Mouse (Mus musculus): ENCODE results near the gene Gng3.
A peak's percentile ranks its signal among the peaks of the same experiment; 100 is the strongest.
"Not testable (repeated sequence)": the region's sequence is repeated elsewhere in the genome, so short reads cannot be mapped to it uniquely, and the experiment has no call there.

Gng3 gene

DNA sequence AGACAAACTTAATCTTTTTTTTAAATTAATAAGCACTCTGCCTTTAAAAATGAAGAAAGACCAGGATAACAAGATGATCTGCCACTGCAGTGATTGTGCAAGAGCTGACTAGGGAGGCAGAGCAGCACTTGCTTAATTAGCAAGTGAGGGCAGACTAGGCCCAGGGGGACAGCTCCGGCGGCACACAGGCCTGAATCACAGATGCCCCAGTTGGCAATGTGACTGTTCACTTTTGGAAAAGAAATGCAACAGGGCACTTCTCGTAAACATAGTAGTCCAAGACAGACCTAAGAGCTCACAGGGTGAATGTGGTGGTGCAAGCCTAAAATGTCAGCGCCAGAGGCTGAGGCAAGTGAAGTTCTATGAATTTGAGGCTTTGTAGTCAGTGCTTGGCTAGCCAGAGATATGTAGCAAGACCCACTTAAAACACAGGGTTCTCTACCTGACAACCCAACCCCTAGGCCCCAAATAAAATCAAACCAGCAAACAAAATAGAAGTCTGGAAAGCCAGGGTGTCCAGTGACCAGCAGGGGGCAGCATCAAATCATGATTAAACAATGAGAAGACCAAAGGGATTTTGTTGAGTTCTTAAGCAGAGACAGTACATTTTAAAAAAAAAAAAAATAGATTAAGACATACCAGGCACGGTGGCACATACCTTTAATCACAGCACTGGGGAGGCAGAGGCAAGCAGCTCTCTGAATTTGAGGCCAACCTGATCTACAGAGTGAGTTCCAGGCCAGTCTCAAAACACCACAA, 5.6 kb upstream of the Gng3 start:
- DNase-seq (ENCODE audit: low spot score) = peak; percentile 53

DNA sequence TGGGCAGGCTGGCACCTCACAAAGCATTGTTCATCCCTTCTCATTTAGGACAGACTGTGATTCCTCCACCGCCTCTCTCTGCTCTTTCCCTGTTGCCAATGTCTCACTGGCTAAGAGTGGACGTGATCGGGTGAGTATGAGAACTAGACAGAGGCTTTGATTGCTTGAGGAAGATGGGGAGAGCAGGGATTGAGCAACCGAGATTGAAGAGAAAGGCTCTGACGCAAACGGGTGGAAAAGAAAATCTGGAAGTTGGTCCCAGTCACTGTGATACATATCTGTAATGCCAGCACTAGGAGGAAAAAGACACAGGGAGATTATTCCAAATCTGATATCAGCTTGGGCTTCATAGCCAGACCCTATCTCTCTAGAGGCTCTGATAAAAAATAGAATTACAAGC, 4.0 kb upstream of the Gng3 start:
- DNase-seq (ENCODE audit: low spot score) = no peak

DNA sequence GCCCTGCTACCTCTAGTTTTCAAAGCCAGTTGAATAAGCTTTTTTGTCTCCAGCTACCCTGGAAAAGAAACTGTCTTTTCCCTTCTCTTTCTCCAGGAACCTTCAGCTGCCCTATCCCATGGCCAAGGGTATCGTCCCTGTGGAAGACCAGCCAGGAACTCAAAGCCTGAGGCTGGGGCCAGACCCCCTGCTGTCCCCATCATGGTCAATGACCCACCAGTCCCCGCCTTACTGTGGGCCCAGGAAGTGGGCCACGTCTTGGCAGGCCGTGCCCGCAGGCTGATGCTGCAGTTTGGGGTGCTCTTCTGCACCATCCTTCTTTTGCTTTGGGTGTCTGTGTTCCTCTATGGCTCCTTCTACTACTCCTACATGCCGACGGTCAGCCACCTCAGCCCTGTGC, 2.0 kb upstream of the Gng3 start:
- no peak for DNase-seq (ENCODE audit: low spot score)

DNA sequence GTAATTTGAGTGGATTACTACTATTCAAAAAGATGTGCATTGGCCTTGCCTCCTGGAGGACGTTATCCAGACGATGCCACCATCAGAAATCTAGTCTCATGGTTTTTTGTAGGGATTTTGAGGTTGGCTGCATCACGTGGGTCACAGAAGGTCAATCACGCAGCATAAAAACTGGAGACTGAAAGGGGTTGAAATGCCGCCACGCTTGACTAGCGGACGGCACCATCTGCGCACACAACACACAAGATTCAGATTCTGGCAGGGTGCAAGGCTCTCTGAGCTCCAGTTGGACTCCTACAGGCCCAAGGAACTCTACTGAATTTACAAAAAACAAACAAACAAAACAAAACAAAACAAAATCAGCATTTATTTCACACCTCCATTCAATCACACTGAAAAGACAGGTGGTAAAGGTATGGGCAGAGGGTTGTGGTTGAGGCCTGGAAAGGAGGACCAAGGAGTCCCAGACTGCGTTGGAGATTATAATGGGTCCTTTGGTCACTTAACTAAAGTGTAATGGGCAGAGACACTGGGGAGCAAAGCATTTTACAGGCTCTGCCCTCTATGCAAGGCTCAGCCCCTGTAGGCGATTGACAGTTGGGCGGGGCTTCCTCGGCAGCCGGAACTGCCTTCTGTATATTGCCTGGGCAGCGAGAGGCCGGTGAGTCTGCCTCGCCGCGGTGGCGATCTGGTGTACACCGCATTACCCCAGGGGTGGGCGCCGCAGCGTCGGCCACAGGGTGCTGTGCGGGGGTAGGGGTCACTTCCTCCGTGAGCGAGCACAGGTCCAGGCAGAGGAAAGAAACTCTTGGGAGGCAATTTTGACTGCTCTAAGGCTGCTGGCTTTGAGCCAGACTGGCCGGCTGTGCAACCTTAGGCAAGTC, 1.2 kb upstream of the Gng3 start:
- no peak for DNase-seq (ENCODE audit: low spot score)

DNA sequence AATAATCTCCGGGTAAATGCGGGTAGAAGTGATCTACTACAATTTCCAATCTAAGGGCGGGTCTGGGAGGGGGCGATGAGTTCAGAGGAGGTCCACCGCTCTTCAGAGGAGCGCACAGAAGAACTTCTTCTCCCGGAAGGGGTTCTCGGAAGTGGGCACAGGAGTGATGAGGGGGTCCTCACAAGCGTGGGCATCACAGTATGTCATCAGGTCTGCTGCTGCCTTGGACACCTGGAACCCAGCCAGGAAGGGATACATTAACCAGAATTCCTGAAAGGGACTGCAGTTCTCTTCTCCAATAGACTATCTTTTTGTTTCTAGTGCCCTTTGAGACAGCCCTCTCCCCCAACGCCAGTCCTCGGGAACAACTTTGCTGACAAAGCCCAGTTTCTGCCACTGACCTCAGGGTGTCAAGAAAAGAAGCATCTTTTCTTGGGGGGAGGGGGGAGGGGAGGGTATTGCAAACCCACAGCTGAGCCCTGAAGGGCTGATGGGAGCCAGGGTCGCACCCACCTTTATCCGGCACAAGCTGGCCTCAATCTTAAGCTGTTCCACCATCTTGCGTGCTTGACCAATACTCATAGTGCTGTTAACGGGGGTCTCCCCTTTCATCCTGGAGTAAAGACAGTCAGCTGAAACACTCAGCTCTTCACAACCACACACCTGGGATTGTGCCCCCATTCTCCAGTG, 808 bp downstream of the Gng3 start:
- DNase-seq (ENCODE audit: low spot score) = no peak

DNA sequence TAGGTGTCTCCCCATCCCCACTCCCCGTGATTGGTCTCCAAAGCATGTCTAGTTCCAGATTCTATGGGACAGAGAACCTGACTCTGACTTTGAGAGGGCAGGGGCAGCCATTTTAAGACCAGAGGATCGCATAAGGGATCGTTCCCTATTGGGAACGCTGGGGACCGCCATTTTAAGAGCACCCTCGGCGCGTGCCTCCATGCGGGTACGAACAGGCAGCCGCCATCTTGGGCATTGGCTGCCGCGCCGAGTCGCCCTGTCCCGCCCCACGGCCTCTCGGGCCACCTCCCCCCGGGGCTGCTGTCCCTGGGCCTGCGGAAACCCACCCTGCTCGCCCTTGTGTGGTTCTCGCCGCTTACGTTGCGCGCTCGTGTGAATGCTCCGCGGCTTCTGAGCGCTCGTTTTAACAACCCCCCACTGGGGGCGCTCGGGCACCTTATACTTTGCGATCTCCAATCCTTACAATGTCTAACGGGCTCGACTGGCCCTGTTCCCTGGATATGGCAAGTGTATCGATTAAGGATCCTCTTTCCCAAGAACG, 1.7 kb downstream of the Gng3 start, which contains the start of gene Bscl2:
Gene Bscl2, plus strand, starts transcription at position 217 of the 541 bp plus-strand sequence.
- DNase-seq (ENCODE audit: low spot score) = no peak

DNA sequence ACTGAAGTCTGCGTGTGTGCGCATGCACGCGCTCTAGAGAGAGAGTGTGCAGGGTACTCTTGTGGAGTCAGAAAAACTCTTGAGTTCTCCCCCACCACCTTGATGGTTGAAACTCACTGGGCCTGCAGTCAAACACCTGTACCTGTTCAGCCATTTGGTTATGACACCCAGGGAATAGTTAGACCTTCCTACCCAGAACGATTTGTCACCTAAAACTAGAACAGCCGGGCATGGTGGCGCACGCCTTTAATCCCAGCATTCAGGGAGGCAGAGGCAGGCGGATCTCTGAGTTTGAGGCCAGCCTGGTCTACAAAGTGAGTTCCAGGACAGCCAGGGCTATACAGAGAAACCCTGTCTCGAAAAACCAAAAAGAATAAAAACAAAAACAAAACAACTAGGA, 2.7 kb downstream of the Gng3 start:
- DNase-seq (ENCODE audit: low spot score) = not testable (repeated sequence)

DNA sequence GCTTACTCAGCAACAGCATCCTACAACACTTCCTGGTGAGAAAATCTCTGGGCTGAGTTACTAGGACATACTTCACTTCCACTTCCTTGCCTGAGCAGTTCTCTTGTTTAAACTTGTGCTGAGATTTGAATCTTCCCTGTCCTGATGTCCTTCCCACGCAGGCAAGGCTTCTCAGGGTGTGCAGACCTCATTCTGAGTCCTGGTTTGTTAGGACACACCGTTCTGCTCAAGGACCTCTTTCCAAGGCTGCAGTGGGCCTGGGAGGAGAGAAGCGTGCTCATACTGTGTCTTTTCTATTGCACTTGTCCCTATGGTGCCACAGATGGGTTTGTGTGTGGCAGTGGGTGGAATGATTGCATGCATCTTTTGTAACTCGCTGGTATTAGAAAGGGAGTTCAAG, 6.0 kb downstream of the Gng3 start:
- no peak for DNase-seq (ENCODE audit: low spot score)

DNA sequence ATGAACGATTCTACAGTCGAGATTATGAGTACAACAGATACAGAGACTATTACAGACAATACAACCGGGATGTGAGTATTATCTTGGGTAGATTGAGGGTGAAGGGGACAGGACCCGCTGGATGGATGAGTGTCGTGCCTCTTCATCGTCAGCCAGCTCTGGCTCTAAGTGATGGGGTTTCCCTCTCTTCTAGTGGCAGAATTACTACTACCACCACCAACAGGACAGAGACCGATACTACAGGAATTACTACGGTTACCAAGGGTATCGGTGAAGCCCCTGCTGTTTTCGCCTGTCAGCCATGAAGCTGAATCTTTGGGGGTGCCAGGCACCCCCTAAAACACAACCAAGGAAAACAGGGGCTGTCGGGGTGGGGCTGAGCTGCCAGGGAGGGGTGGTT, 7.7 kb downstream of the Gng3 start:
- DNase-seq (ENCODE audit: low spot score) = no peak

DNA sequence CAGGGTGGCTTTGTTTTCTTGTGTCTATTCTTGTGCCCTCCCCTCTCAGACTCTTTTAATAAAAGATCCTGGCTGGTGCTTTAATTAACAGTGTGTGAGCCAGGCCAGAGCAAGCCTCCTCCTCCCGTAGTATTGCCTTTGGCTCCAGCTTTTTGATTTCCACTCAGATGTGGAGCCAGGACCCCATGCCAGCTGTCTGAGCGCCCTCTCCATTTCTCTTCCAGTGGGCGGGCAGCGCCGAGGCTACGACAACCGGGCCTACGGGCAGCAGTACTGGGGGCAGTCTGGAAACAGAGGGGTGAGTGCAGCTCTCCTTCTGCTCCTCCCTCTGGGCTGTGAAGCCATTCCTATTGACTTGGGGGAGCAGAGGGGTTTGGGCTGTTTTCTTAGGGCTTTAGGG, 8.3 kb downstream of the Gng3 start:
- DNase-seq (ENCODE audit: low spot score) = no peak

DNA sequence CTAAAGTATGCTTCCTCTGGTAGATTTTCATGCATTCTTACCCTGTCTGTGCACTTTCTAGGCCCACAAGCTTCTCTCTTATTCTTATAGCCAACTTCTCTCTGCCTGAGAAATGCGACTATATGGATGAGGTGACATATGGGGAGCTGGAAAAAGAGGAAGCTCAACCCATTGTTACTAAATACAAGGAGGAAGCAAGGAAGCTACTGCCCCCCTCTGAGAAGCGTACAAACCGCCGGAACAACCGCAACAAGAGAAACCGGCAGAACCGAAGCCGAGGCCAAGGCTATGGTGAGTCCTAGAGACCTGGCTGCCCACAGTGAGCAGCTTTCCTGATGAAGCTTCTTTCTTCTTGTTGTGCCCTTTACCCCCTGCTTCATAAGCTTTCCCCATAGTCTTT, 9.3 kb downstream of the Gng3 start, which contains the start of gene AC129217.1:
Gene AC129217.1, plus strand, starts transcription at position 114 of the 400 bp plus-strand sequence.
- DNase-seq (ENCODE audit: low spot score) = no peak

DNA sequence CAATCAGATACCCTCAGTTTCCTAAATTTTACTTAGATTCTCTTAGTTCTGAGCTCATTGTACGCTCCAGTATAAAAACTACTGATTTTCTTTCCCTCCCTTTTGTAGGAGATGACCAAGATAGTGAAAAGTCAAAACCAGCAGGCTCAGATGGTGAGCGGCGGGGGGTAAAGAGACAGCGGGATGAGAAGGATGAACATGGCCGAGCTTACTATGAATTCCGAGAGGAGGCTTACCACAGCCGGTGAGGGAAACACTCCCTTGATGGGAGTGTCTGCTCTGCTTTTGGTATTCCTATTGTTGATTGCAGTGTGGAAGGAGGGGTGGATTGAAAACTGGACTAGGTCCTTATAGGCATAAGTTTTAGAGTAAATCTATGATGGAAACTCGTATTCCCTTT, 16.3 kb downstream of the Gng3 start:
- no peak for DNase-seq (ENCODE audit: low spot score)

DNA sequence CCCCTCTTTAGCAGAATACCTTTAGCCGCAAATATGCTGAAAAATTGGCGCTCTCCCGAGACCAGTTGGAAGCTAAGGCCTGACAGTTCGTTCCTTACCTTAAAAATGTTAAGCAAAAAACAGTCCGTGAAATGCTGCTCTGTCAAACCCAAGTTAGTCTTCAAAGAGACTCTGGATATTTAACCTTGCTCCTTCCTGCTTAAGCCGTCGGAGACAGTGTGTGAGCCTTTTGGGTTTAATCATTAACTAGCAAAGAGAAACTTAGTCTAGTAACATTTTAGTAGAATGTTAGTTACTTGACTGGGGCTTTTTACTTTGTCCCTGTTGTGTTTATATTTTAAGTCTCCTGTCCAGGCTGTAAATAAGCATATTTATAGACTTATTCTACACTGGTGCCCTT, 17.8 kb downstream of the Gng3 start:
- DNase-seq (ENCODE audit: low spot score) = no peak

DNA sequence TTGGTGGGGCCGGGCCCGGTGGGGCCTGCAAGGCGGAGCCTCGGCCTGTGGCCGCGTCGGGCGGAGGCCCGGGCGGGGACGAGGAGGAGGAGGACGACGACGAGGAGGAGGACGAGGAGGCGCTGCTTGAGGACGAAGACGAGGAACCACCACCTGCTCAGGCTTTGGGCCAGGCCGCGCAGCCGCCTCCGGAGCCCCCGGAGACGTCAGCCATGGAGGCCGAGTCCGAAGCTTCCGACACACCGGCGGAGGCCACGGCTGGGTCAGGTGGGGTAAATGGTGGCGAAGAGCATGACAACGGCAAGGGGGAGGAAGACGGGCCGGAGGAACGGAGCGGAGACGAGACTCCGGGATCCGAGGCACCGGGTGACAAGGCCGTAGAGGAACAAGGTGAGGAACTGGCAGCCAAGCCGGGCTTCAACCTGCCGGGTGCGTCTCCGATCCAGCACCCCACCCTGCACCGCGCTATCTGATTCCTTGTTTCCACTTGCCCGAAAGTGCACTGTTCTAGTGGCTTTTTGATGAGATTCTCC, 18.5 kb downstream of the Gng3 start:
- no peak for DNase-seq (ENCODE audit: low spot score)

DNA sequence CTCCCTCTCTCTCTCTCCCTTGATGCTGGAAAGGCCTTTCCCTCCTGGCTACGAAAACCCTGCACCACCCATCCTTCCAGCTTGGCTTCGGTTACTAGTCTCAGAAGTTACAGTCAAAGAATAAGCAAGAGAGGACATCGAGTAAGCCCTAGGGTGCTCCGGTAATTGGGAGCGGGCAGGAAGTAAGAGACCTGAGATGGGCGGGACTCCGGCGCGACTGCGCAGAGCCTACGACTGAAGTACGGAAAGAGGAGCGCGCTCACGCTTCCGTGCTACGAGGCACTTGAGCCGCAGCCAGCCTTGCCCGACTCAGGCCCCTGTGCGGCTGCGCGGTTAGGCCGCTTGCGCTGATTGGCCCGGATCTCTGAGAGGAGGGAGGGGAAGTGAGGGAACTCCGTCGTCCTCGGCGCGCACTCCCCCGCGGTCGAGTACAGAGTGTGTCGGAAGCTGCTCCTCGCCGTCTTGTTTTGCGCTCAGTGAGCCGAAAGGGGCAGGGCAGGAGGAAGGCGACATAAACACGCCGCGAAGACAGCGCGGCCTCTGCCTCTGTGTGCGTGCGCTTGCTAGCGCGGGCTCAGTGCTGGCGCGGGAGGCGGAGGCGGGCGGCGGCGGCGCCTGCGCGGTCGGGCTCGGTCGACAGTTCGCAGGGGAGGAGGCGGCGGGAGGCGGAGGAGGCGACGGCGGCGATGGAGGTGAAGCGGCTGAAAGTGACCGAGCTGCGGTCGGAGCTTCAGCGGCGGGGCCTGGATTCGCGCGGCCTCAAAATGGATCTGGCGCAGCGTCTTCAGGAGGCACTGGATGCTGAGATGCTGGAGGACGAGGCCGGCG, 19.2 kb downstream of the Gng3 start, which contains the start of gene Hnrnpul2:
Gene Hnrnpul2, plus strand, starts transcription at position 415 of the 828 bp plus-strand sequence.
- DNase-seq (ENCODE audit: low spot score) = peak; percentile 93

DNA sequence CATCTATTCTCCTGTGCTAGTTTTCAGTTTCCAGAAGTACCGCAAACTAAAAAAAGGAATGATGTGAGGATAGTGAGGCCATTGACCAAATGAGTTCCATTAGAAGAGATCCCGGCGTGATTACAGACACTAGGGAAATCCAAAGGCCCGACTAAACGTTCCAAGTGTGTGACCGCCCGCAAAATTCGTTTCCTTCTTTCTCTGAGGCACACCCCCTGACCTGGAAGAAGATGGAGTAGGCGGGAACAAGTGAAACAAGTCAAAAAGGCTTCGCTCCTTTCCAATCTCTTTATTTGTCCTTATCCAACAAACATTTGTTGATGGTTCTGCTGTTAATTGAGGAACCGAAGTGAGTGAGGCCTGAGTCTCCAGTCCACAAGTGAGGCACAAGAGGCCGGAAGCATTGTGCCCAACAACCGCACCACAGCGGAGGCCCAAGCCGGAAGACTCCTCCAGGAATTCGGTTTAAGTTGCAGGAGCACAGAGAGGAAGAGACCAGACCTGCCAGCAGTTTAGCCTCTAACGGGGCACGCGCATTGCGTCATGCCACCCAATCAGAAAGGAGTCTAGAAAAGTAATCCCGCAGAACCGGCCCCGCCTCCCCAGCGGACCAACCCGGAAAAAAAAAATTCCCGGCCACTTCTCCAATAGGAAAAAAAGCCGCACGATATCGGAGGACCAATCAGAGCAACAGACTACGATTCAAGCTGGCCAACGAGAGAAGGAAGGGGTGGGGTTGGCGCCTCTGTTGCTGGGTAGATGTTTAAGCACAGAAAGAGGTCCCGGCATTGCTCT, 20.0 kb downstream of the Gng3 start, which contains the start of gene Ttc9c:
Gene Ttc9c, minus strand, starts transcription at position 533 of the 795 bp plus-strand sequence.
- peak; percentile 76 for DNase-seq (ENCODE audit: low spot score)

DNA sequence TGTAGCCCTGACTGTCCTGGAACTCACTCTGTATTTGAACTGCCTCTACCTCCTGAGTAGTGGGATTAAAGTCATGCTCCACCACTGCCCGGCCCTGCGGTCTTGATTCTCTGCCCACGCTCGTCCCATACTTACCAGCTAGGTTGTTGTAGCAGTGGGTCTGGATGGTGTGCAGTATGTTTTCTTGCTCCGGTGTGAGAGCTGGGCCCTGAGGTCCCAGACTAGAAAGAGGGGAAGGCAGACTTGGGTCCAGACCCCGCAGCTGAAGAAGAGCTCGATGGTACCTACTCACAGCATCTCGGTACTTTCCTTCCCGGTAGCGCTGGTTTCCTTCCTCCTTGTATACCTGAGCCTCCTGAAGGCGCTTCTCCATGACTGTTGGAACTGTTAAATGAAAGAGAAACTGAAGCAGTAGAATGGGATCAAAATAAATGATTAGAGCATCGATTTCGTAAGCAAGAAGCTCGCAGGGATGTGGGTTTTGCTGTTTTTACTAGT, 20.6 kb downstream of the Gng3 start:
- DNase-seq (ENCODE audit: low spot score) = no peak

DNA sequence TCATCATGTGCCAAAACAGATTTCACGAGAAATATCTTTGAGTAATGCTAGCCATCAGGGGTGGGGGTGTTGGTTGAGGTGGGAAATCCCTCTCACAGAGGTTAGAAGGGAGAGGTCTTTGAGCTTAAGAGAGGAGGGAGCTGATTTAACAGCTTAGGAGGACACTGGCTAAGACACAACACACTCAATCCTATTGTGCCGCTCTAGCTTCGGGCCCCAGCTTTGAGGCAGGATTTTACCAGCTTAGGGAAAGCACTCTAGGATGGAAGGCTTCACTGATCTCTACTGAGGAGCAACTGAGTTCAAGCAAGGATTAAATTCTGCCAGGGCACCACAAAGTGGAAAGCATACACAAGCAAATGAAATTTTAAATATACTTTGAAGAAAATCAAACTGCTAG, 22.0 kb downstream of the Gng3 start:
- DNase-seq (ENCODE audit: low spot score) = no peak

DNA sequence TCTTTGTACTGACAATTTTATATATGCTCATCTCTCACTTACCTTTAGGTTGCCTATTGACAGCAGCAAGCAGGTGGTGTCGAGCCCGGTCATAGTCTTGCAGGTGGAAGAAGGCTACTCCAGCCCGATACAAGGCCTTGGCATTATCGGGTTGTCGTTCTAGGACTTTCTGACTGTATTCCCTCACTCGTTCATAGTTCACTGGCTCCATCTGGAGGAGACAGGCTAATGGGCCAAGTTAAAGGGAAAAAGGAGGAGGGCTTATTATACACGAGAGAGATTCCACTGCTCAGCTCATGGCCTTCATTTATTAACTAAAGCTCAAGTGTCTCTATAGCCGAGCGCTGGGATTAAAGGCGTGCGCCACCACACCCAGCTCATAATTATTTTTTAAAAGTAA, 23.2 kb downstream of the Gng3 start:
- DNase-seq (ENCODE audit: low spot score) = no peak

DNA sequence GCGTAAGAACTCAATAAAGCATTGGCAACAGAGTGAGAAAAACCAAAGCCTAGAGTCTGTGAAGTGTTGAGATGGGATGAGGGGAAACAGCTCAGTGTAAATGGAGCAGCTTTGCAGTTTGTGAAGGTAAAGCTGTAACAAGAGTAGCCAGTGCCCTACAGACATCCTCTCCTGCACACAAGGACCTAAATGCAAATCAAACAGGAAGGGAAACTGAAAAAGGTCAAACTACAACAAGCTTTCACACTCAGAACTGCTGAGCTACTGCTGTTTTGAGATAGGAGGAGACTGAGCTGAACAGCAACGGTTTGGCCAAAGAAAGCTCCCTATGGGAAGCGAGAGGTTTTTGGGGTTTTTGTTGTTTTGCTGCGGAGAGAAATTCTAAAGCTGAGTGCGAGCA, 32.2 kb downstream of the Gng3 start:
- DNase-seq (ENCODE audit: low spot score) = no peak
